Mouse (Mus musculus): Measurements from ENCODE around the gene Spred2. TPM values are rescaled to one million over a fixed set of nuclear protein-coding genes. Genes with fewer than 3 reads are reported as not detected.

Spred2 gene
- total RNA-seq, 2 experiments from 2014 or later, result 5.6 to 7.8 TPM

DNA sequence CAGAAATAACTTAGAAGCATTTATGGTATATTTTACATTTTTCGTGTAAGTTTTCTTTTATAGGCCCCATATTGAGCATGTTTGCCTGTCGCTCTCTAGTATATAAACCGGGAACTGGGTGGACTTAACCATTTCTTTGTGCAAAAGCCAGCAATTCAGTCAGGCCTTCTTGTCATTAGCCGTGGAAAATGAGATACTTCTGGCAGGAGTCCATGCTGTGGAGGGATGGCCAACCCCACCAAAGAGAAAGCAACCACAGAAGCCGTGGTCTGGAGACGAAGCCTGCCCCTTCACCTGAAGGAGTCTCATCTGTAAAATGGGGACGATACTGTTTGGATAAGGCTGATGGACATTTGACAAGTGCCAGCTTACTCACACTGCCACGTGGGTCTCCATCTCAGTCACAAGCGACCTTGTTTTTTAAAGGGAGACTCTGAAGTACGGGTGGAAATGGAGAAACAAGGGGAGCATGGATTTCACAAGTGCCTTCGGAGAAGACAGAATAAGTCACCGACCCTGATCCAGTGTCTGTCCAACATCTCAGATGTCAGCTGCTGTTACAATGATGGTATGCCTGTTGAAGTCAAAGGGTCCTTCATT is 37.7 kb downstream of the Spred2 start:
- no peak for TF ChIP-seq CTCF (IDR thresholded peaks at IDR 0.05)
- peak overlapping the region; percentile 82 for H3K27ac ChIP-seq
- peak overlapping the region; percentile 62 for H3K4me3 ChIP-seq
- intact Hi-C loops (cut with DNase I), result loop anchor here (5.0 kb wide), 1 partner anchor 35 kb away; no protein-coding TSS in a partner anchor
- no peak for DNase-seq

- H3K4me3 ChIP-seq, result peak overlapping the region; percentile 62
- intact Hi-C loops (cut with DNase I), result loop anchor here (5.0 kb wide), 1 partner anchor 35 kb away; no protein-coding TSS in a partner anchor
- DNase-seq, result peak; percentile 29
- peak overlapping the region; percentile 82 for H3K27ac ChIP-seq
- TF ChIP-seq CTCF (IDR thresholded peaks at IDR 0.05), result no peak
Observed at GRCm38 (mm10) chr11:19962796-19963195, 38.6 kb downstream of the Spred2 start.

- intact Hi-C loops (cut with DNase I), result loop anchor here (5.0 kb wide), 1 partner anchor 36 kb away; no protein-coding TSS in a partner anchor
- no peak for TF ChIP-seq CTCF (IDR thresholded peaks at IDR 0.05)
- H3K27ac ChIP-seq, result peak overlapping the region; percentile 82
- DNase-seq, result peak; percentile 45
- H3K4me3 ChIP-seq, result peak overlapping the region; percentile 39
Observed at GRCm38 (mm10) chr11:19963717-19964141, 39.6 kb downstream of the Spred2 start.

DNA sequence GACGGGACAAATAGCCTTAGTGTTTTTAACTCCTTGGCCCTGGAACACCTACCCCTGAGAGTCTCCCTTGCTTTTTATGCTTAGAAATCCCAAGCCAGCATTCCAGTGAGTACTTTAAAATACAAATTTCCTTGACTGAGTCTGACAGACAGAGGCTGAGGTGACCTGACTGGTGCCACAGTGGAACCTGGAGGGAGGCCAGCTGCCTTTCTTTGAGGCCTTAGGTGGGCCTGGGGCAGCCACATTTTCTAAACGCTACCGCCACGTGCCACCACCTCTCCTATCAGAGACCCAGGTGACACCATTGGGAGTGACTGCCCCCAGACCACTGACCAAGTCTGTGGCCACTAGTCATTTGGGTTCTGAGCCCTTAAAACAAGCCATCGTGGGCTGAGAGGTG is 40.2 kb downstream of the Spred2 start:
- H3K4me3 ChIP-seq, result peak overlapping the region; percentile 39
- DNase-seq, result no peak
- no peak for TF ChIP-seq CTCF (IDR thresholded peaks at IDR 0.05)
- intact Hi-C loops (cut with DNase I), result loop anchor here (5.0 kb wide), 1 partner anchor 37 kb away; no protein-coding TSS in a partner anchor
- peak overlapping the region; percentile 82 for H3K27ac ChIP-seq

DNA sequence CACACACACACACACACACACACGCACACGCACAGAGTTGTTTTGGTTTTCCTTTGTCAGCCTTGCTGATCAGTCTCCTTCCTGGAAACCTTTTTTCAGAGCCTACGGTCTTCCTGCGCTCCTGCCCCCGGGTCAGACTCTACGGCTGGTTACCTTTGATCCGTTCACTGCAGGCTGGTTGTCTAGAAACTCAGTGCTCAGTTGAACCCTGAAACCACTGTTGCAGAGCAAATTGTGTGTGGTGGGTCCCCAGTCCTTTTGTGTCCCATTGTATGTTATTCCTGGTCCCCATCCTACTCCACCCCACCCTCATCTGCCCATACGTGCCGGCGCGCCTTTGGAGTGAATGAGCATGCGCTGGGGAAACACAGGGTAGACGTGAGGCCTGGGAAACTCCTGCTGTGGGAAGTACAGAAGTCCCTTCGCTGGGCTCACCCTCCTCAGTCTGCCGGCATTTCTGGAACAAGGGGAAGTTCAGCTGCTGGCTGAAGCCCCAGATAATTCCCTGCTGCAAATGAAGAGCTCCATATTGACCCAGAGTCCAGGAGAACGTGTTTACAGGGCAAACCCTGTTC is 40.9 kb downstream of the Spred2 start:
- no peak for TF ChIP-seq CTCF (IDR thresholded peaks at IDR 0.05)
- Histone ChIP-seq H3K4me3 (peak overlapping the region; percentile 39), H3K27ac (peak overlapping the region; percentile 82)
- peak; percentile 52 for DNase-seq
- intact Hi-C loops (cut with DNase I), result no loop called here

GRCm38 (mm10) chr11:19965664-19966063 is 41.5 kb downstream of the Spred2 start:
- Histone ChIP-seq H3K27ac (peak overlapping the region; percentile 82), H3K4me3 (peak overlapping the region; percentile 39)
- DNase-seq, result no peak
- intact Hi-C loops (cut with DNase I), result no loop called here
- TF ChIP-seq CTCF (IDR thresholded peaks at IDR 0.05), result no peak

- TF ChIP-seq CTCF (IDR thresholded peaks at IDR 0.05), result no peak
- DNase-seq, result peak; percentile 8
- Histone ChIP-seq H3K4me3 (no peak overlapping the region), H3K27ac (peak overlapping the region; percentile 82)
- intact Hi-C loops (cut with DNase I), result no loop called here
Observed at GRCm38 (mm10) chr11:19966294-19966693, 42.1 kb downstream of the Spred2 start.

DNA sequence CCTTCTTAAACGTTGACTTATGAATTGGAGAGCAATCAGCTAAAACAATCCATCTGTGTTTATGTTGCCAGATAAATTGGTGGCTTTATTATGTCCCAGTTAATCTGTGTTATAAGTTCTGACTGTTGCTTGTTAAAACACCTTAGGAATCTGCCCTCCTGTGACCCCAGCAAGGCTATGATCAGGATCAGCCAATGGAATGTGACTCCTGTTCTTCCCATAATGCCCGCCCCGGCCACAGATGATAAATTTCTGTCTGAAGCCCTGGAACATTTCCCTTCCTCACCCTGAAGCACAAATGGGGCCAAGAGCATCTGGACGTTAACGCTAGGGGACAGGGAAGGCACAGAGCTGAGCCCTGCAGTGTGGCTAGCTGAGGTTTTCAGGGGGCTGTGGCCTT is 45.4 kb downstream of the Spred2 start:
- Histone ChIP-seq H3K4me3 (no peak overlapping the region), H3K27ac (peak overlapping the region; percentile 59)
- intact Hi-C loops (cut with DNase I), result no loop called here
- no peak for TF ChIP-seq CTCF (IDR thresholded peaks at IDR 0.05)
- DNase-seq, result no peak

- TF ChIP-seq CTCF (IDR thresholded peaks at IDR 0.05), result peak; percentile 52
- intact Hi-C loops (cut with DNase I), result loop anchor here (5.0 kb wide), 1 partner anchor 35 kb away; no protein-coding TSS in a partner anchor
- Histone ChIP-seq H3K4me3 (no peak overlapping the region), H3K27ac (peak overlapping the region; percentile 82)
- DNase-seq, result no peak
Observed at GRCm38 (mm10) chr11:19971954-19972750, 48.0 kb downstream of the Spred2 start.

GRCm38 (mm10) chr11:19973032-19973790 is 49.0 kb downstream of the Spred2 start:
- H3K27ac ChIP-seq, result peak overlapping the region; percentile 82
- intact Hi-C loops (cut with DNase I), result loop anchor here (5.0 kb wide), 1 partner anchor 36 kb away; no protein-coding TSS in a partner anchor
- peak overlapping the region; percentile 28 for H3K4me3 ChIP-seq
- DNase-seq, result no peak
- TF ChIP-seq CTCF (IDR thresholded peaks at IDR 0.05), result no peak

- Histone ChIP-seq H3K4me3 (no peak overlapping the region), H3K27ac (no peak overlapping the region; the same call in 1 of the 2 replicates)
- intact Hi-C loops (cut with DNase I), result no loop called here
- DNase-seq, result no peak
- TF ChIP-seq CTCF (IDR thresholded peaks at IDR 0.05), result no peak
Observed at GRCm38 (mm10) chr11:19976032-19976431, 51.9 kb downstream of the Spred2 start.

GRCm38 (mm10) chr11:19977687-19978086 is 53.5 kb downstream of the Spred2 start:
- peak overlapping the region; percentile 38; the same call in 1 of the 2 replicates for H3K27ac ChIP-seq
- intact Hi-C loops (cut with DNase I), result loop anchor here (1.0 kb wide), 1 partner anchor 21 kb away; no protein-coding TSS in a partner anchor
- no peak for TF ChIP-seq CTCF (IDR thresholded peaks at IDR 0.05)
- no peak for DNase-seq
- no peak overlapping the region for H3K4me3 ChIP-seq
